Mouse (Mus musculus) liver, adult 2 months (tissue): ENCODE results near the gene Tsks.

Experiments
- CTCF ChIP-seq: fragments of 200-500 bp; IDR thresholded peaks from 2 replicates; pipeline ENCODE4 v1.5.1; 2011; ENCODE audit warnings: low read depth, low read length, control low read depth
- POLR2A ChIP-seq: fragments of 200-500 bp; IDR thresholded peaks from 2 replicates; pipeline ENCODE4 v1.6.1; 2011; ENCODE audit warnings: low read length, control low read depth; ENCODE audit not compliant: insufficient read depth; ENCODE audit errors: extremely low read depth

- TF ChIP-seq CTCF, result no peak
- TF ChIP-seq POLR2A, result no peak
Measured at GRCm38 (mm10) chr7:44896499-44896898, 46.5 kb upstream of the Tsks start.
